Mouse (Mus musculus): ENCODE data around the gene Cplane1.

DNA sequence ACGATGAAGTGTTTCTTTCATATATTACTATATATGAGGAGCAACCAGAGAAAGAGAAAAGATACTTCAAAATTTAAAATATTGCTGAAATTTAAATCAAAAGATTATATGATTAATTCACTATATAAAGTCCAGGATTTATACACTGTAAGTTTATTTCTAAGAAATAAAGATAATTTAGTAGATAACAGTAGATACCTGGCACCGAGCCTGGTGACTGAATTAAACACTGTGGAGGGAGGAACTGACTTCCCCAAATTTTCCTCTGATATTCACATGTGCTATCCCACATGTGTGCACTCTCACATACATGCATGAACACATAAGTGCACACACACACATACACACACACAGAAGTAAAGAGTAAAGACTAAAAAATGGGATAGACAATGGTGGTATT lies 113.2 kb downstream of the Cplane1 start:
- TF ChIP-seq SRF (IDR thresholded peaks at IDR 0.05; ENCODE audit: control insufficient read depth, insufficient read length, low read depth) (no peak), POLR2A (IDR thresholded peaks at IDR 0.05; ENCODE audit: insufficient read length, low read depth) (no peak), E2F4 (IDR thresholded peaks at IDR 0.05; ENCODE audit: insufficient read depth) (no peak), USF1 (IDR thresholded peaks at IDR 0.05; ENCODE audit: low read depth) (no peak), TCF12 (IDR thresholded peaks at IDR 0.05; ENCODE audit: insufficient read depth, poor library complexity, severe bottlenecking) (no peak), MAX (IDR thresholded peaks at IDR 0.05; ENCODE audit: low read depth) (no peak), MYOD1 (IDR thresholded peaks at IDR 0.05; ENCODE audit: control insufficient read depth in 1 of 3, insufficient read length in 2 of 3, low read depth in 2 of 3) (no peak), TCF3 (IDR thresholded peaks at IDR 0.05; ENCODE audit: insufficient read length, low read depth) (no peak), POLR2AphosphoS2 (IDR thresholded peaks at IDR 0.05; ENCODE audit: insufficient read length, low read depth) (no peak), MYOG (IDR thresholded peaks at IDR 0.05; ENCODE audit: control insufficient read depth in 1 of 3, insufficient read depth in 1 of 3, insufficient read length in 2 of 3, low read depth in 2 of 3) (no peak), CEBPB (IDR thresholded peaks at IDR 0.05; ENCODE audit: insufficient read depth, poor library complexity, severe bottlenecking) (no peak)

Measured in myocyte (in vitro differentiated cells).